Mouse (Mus musculus) lung, postnatal 36 days (tissue): ENCODE results near the gene Ecel1.

ENCODE experiments used
- DNase-seq: peaks from one replicate; pipeline ENCODE4 v3.0.0; 2022; ENCODE audit warnings: mixed read lengths

Gene Ecel1

DNA sequence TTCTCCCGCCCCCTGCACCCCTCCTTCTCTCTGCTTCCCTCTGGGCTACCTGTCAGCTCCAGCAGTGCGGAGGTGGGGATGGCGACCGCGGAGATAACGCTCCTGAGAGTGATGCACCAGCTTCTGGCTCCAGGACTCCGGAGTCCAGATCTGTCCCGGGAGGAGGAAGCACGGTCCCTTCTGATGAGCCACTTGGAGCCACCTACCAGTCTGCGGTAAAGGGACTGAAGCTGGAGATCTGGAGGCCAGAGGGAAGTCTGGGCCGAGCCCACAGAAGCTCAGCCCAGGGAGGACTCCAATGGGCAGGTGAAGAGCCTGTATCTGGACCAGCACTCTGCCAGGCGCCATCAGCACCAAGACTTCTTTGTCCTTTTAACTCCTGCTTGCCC, at the start of gene Ecel1:
Ecel1 (minus strand) TSS at position 323 of the 389 bp plus-strand sequence.
- DNase-seq = no peak

DNA sequence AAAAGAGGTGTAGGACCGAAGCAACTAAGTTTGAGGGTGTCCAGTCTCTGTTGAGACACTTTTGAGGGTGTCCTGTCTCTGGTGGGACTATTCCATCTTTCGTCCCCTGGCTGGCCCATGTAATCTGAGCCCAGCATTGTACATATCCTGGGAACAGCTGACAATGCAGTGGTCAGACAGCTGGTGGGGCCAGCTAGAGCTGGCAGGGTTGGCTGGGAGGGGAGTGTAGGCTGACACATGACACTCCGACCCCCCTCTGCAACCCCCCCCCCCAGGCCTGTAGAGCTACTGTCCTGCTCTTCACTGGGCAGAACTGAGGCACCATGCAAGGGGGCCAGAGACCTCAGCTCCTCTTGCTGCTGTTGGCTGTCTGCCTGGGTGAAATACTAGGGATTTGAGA, 49.2 kb upstream of the Ecel1 start:
- no peak for DNase-seq

DNA sequence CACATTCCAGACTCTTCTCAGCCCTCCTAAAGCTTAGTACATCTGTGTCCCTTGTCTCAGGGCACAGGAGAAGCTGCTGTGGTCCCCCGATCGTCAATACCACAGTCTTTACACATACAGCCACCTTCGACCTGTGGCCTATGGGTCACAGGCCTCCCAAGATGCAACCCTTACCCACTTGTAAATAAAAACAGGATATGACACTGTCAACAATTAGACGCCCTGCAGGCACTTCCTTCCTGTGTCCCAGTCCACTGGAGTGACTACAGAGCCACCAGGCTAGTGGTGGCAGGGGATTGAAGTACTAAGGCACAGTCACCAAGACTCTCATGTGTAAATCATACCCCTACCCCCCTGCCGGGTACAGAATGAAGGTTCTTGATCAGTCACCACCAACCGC, 48.7 kb upstream of the Ecel1 start:
- DNase-seq = no peak

DNA sequence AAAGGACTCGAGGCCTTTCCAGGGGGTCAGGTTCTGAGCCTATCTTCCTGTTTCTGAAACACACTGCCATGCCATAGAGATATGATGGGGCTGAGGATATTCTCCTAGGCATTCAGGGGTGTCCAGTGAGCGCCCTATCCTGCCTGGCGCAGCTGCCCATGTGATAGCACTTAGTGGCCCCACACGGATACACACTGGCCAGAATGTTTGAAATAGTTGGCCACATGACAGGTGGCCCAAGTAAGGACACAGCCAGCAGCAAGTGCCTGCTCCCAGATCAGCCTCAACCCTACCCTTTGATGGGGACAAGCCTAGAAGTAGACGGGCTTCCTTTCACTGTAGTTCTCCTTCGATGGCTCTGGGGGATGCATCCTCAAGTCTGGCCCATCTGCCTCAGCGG, 48.1 kb upstream of the Ecel1 start, which contains the start of gene Chrng:
Chrng (plus strand) TSS at position 193 of the 400 bp plus-strand sequence.
- no peak for DNase-seq

DNA sequence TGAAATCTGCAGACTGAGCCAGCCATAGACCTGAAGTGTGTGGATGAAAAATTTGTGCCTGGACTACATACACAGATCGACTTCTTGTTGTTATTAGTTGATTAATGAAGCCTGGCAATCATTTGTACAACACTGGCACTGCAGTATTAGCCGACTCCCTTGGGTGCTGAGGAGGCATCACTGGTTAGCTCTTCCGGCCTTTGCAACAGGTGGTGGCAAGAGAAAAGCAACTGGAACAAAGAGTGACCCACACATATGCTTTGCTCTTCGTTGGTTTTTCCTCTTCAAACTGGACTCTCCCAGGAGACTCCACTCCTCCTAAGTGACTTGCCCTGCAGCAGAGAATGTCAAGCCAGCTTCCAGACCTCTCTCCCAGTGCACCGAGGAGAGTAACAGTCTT, 47.5 kb upstream of the Ecel1 start:
- no peak for DNase-seq

DNA sequence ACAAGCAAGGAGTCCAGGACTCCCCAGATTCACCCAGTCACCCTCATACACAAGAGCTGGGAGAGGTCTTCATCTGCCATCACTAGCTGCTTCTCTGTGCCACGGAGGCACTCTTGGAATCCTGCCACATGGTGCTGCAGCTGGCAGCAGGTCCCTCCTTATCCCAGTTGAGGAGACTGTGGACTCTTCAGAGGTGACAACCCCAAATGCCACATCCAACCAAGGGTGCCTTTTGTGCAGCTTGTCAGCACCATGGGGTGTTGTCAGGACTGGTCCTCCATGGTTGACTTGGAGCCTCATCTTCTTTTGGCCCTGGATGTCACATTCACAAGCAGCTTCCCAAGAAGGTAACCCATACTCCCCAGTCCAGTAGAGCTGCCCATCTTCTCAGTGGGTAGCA, 45.5 kb upstream of the Ecel1 start:
- no peak for DNase-seq

DNA sequence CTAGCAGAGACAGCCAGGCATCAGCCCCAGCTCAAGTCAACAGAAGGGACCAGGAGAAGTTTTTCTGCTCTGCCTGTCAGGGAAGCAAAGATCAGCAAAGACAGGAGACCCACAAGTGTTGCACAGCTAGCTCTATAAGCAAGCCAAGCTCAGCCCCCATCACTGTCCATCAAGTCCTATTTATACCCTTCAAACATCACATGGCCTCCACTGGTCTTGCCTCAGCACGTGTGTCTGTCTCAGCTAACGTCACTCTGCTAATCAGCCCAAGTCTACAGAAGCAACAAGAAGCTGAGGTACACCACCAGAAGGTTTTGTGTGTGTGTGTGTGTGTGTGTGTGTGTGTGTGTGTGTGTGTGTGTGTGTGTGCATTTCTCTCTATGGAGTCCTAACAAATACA, 44.5 kb upstream of the Ecel1 start:
- DNase-seq = no peak

DNA sequence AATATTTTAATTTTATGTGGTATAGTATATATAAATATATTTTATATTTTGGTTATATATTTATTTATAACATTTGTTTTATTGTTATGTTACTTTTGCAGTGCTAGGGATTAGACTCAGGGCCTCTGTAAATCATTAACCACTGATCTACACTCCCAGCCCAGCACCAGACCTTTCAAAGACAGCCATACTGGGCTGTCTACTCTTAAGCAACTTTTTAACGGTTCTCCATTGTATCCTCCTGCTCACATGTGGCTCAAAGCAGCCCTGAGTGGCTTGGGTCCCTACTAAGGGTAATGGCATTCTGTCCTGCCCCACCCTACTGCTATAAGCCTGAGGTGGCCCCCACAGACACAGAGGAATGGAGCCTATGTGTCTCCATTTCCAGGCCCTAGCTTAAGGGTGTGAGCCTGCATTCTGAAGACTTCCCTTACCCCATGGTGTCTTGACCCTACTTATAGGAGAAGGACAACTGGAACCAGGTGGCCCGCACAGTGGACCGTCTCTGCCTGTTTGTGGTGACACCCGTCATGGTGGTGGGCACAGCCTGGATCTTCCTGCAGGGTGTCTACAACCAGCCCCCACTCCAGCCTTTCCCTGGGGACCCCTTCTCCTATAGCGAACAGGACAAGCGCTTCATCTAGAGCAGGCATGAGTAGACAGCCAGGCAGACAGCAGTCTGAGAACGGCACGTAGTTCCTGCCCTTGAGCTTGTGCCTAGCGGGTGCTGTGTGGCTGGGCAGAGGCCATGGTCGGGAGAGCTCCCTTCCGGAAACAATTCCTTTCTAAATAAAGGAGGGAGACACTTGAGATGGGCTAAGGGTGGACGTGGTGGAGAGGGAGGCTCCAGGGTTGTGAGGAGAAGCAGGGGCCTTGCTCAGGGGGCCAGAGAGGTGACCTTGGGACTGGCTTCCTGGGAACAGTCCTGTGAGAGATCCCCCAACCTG, 42.1 kb upstream of the Ecel1 start:
- no peak for DNase-seq

DNA sequence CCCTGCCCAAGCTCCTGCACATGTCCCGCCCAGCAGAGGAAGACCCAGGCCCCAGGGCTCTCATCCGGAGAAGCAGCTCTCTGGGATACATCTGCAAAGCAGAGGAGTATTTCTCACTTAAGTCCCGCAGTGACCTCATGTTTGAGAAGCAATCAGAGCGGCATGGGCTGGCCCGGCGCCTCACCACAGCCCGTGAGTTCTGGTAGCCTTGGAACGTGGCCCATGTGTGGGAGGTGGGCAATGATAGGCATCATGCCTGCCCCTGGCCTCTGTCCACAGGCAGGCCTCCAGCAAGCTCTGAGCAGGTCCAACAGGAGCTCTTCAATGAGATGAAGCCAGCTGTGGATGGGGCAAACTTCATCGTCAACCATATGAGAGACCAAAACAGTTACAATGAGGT, 41.0 kb upstream of the Ecel1 start:
- no peak for DNase-seq

DNA sequence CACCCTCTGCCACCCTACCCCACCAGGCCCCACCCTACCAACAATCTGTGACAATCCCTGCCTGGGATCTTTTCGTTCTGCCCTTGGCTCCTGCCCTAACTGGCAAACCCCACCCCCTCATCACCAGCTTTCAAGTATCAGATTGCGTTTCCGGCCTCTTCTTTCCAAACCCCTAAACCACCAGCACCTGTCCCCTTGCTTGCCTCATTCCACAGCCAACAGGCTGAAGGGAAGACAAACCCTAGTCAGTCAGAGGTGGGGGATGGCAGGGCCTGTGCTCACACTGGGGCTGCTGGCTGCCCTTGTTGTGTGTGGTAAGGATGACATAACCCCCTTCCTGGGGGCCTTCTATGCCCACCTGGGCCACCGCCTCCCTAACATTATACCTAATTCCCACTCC, 34.1 kb upstream of the Ecel1 start, which contains the start of gene Chrnd:
Chrnd (plus strand) TSS at position 179 of the 400 bp plus-strand sequence.
- no peak for DNase-seq

DNA sequence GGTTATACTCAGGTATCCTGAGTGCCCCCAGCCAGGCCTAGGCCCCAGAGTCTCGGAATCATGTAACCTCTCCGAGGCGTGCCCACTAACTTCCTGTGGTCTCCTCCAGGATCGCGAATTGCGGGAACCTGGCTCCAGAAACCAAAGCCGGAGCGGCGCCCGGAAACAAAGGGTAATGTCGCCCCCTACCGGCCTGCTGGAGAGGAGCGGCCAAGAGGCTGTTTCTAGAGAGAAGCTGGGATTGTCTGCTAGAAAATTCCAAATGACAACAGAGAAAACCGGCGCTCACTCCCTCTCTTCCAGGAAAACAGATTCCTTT, 30.7 kb upstream of the Ecel1 start:
- peak; percentile 75 for DNase-seq

DNA sequence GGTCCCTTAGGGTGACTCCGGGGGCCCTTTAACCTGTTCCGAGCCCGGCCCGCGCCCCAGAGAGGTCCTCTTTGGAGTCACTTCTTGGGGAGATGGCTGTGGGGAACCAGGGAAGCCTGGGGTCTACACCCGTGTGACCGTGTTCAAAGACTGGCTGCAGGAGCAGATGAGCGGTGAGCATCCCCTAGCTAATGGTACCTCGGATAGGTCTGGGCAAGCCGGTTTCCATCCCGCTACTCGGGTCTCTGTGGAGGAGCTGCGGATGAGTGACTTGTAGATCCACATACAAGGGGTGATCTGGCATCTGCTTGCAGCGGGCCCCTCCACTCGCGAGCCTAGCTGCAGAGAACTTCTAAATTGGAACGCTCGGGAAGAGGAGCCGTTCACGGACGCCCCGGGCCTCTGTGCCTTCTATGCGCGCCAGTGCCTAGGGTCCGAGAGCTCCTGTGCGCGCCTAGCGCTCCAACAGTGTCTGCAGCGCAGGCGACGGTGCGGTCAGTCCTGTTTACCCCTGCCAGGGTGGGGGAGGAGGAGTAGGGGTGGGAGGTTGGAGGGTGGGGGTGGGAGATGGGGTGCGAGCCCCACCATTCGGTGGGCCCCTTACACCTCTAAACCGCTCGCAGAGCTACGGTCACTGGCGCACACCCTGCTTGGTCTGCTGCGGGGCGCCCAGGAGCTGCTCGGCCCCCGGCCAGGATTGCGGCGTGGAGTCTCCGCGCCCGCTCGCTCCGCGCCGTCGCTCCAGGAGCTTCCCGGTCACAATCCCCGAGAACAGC, 30.1 kb upstream of the Ecel1 start:
- no peak for DNase-seq

DNA sequence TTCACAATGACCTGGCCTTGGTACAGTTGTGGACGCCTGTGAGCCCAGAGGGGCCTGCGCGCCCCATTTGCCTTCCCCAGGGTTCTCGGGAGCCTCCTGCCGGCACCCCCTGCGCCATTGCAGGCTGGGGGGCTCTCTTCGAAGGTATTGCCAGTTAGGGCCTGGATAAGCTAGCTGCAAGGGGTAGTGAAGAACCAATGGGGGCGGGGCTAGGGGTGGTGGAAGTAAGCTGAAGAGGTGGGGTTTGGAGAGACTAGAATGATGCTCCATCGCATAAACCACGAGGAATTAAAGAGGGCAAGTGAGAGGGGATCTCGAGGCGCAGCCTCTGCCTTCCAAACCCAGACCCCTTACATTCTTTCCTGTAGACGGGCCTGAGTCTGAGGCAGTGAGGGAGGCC, 29.2 kb upstream of the Ecel1 start:
- DNase-seq = no peak

DNA sequence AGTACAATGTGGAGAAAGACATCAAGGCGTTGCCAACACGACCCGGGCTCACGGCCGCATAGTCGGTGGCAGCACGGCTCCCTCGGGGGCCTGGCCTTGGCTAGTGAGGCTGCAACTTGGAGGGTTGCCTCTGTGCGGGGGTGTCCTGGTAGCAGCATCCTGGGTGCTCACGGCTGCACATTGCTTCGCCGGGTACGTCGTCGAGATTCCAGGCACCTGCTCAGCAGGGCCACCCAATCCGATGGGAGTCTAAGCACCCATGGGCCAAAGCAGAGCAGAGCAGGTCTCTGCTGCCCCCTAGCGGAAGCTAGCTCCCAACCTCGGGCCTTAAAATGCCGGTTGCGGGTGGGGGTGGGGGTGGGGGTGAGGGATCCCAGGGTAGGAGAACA, 28.4 kb upstream of the Ecel1 start:
- peak; percentile 81 for DNase-seq

DNA sequence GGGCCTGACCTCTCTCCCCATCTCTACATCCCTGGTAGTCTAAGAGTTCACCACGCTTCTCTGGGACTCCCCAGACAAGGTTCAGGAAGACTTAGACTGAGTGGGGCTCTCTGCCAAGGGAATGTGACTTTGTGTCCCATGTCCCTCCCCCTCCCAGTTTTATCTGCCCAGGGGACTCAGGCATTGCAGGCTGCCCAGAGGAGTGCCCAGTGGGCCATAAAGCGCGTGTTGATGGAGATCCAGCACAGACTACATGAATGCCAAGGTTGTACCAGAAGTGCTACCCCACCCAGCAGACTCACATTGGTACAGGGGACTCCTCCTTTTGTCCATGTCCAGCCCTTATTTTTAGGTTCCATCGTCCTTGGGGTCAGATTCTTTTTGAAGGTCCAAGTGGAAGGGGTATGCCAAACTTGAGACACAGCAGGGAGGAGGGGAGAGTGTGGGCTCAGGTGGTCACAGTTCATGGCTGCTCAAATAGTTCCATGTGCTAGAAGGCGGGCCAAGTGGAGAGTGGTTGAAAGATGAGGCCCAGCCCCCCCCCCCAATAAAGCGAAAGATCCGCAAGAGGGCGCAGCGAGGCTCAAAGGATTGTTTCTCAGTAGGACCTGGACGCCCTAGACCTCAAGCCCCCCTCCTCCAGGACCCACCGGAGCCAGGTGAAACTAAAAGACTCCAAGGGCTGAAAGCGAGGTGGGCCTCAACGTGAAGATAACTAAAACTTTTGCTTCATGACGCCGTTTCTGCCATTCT, 27.9 kb upstream of the Ecel1 start:
- no peak for DNase-seq

DNA sequence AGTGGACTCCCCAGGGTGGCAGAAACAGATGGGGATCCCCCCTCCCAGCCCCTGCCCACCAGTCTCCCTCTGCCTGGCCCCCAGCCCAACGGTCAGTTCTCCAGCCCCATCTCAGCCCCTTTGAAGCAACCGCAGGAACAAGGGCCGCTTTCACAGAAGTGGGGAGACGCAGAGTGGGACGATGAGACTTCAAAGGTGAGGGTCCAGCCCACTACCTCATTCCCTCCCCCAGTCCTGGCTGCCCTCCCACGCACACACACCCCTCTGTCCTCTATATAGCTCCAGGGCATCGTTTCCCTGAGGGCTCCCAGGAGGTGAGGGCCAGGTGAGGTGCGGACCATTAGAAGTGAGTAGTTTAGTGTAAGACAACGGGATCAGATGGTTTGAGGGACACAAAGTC, 26.7 kb upstream of the Ecel1 start, which contains the start of gene Prss56:
Prss56 (plus strand) TSS at position 301 of the 400 bp plus-strand sequence.
- no peak for DNase-seq

DNA sequence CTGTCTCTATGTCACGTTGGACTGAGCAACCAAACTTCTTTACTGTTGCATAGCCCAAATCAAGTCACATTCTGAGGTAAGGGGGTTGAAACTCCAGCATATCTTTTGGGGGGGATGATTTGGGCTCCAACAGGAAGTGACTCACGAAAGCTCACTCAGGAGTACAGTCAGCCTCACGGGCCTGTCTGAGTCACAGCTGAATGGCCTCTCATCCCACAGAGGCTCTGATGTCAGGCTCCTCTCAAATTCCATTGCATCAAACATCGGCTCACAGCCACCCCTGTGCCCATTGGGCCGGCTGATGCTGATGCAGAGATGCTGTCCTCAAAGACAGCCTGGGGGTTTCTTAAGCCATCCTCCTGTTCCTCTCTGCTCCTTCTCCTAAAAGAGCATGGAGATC, 24.6 kb upstream of the Ecel1 start:
- no peak for DNase-seq

DNA sequence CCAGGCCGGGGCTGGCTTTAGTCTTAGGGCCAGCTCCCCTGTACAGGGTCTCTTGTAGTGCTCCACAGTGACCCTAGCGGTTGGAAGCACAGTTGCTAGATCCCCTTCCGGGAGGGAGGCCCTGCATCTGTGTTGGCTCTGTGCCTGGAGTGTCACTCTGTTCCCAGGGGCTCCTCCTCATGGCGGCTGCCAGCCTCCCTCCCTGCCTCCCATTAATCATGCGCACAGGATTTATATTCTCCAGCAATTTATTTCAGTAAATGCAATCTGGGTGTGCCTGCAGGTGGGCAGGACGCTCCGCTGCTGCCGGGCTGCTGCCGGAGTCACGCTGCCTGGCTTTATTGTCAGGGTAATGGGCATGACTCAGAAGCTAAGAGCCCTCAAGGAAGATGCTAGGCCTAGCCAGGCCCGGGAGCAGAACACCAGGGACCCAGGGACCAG, 19.6 kb upstream of the Ecel1 start:
- peak; percentile 24 for DNase-seq

DNA sequence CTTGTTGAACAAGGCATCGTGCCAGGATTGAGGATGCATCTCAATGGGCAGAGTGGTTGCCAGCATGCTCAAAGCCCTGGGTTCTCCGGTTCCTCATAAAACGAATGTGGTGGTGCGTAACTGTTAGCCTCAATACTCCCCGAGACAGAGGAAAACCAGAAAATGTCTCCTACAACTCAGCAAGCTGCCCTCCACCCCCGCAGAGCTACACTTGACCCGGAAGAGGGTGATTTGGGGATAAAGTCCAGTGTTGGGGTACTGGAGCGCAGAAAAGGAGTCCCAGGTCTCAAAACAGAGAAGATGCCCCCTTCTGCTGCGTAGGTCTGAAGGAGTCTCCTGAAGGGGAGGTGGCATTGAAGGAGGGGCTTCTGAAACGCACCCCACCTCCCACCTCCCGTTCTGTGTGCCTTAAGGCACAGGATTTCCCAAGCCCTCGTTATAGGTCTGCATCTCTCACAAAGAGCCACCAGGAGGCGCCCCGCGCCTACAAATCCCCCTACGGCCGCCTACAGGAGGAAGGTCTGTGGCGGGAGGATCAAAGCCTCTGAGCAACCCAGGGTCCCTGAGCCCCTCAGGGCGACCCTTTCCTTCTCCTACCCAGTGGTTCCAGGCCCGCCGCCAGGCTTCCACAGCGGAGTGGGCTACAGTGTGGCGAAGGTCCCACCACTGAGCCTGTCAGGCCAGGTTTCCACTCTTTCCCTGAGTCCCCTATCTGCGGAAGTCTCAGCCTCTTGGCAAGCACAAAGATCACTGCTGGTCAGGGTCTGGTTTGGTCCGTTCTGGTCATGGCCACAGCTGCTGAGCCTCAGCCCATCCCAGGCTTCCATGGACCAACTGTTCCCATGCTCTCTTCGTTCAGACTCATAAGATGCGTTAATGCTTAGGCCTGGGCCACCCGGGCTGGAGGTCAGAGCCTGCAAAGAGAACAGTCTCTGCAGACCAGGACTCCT, 18.0 kb upstream of the Ecel1 start:
- DNase-seq = peak; percentile 73

DNA sequence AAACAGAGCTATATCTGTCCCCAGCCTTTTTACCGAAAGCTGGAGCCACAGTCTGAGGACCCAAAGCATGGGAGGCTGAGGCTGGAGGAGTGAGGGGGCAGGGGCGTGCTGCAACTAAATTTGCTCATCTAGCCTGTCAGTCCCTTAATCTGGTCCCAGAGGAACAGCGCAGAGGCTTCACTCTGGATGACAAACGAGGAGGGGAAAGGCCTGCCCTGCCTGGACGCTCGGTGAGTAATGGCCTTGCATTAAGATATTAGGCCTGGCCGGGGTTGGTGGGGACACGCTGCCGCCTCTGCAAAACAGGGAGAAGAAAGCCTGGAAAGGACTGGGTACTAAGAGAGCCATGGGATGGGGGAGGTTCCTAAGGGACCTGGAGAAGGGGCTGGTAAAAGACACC, 16.0 kb upstream of the Ecel1 start:
- DNase-seq = no peak

DNA sequence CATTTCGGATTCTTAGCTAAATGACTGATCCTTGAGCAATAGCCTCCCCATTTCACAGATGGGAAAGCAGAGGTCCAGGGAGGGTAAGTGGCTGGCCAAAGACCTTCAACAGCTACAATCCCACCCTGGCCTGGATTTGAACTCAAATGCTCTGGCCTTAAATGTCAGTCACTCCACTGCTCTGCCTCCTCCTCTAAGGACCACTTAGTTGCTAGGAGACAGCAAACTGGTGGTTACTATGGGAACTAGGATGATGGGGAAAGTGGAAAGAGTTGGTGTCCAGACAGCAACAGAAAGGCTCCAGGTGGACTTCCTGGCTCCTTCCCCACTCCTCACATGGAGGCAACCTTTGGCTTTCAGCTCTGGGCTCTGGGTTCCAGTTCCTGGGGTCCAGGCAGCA, 15.0 kb upstream of the Ecel1 start:
- DNase-seq = no peak

DNA sequence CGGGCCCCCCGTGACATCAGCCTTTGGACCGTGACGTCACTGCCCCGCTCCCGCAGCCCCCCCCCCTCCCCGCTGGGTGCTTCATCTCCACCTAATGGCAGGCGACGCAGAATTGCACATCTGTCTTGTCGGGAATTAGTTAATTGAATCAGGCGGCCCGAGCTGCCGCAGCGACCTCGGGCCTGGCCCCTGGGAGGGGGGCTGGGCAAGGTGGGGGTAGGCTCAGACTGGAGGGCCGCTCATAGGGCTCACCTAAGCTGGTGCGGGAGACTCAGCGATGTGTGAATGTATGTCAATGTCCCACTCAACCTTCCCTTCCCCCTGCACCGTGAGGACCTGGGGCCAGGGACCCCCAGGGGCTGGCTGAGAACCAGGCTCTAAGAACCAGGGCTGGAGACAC, 14.1 kb upstream of the Ecel1 start:
- DNase-seq = no peak
